Mouse (Mus musculus) A20 (cell line): ENCODE data around the gene Pheta1.
"Not testable (repeated sequence)": the region's sequence is repeated elsewhere in the genome, so short reads cannot be mapped to it uniquely, and the experiment has no call there.

ENCODE experiments used
- DNase-seq: peaks from one replicate; pipeline ENCODE4 v3.0.0-alpha.2; 2011; ENCODE audit warnings: low read depth, low spot score

Pheta1 gene

GRCm38 (mm10) chr5:121843138-121843905 lies 5.5 kb upstream of the Pheta1 start:
- DNase-seq, result peak; percentile 87

DNA sequence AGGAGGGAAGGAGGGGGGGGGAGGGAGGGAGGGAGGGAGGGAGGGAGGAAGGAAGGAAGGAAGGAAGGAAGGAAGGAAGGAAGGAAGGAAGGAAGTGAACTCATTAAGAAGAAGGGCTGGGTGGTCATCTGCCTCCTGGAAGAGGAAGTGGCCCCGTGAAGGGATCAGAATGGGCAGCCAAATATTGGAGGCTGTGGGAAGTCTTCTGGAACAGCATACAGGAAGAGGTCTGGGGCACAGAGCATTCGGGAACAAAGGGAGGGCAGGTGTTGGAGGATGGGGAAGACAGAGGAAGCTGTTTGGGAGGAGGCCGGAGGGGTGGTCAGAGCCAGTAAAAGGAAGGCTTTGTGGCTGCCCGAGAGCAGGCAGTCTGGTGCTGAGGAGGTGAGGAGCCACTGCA lies 3.4 kb upstream of the Pheta1 start:
- DNase-seq, result no peak

GRCm38 (mm10) chr5:121846322-121846721 lies 2.5 kb upstream of the Pheta1 start:
- DNase-seq, result no peak

DNA sequence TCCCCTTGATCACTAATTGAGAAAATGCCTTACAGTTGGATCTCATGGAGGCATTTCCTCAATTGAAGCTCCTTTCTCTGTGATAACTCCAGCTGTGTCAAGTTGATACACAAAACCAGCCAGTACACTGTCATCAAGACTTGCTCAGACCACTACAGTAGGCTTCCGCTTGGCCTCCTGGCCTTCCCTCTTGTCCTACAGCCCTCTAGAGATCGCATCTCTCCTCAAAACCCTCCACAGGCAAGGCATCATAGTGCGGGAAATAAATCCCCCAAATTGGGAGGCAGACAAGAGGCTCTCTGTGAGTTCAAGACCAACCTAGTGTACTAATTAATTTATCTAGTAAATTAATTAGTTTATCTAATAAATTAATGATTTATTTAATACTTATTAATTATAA lies 1.5 kb upstream of the Pheta1 start:
- not testable (repeated sequence) for DNase-seq

DNA sequence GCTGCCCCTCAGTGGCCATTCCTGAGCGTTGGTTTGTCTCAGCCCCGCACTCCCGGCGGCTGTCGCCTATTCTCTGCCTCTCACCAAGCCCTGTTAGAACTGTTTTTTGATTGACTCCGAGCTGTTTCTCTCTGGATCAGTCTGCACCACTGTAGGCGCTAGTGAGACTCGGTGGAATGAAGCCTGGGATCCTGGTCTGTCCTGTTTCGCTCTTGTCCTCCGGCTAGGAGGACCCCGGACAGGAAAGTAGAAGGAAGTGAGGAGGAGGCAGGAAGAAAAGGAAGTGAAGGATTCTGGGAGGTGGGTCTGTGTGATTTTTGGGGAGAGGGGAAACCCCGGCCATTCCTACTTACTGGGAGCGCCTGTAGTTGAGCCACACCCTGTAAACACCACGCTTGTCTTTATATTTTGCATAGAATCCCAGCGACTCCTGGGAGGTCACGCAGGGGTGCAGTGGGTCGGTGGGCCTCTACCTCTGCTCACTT lies 707 bp upstream of the Pheta1 start:
- peak; percentile 59 for DNase-seq

DNA sequence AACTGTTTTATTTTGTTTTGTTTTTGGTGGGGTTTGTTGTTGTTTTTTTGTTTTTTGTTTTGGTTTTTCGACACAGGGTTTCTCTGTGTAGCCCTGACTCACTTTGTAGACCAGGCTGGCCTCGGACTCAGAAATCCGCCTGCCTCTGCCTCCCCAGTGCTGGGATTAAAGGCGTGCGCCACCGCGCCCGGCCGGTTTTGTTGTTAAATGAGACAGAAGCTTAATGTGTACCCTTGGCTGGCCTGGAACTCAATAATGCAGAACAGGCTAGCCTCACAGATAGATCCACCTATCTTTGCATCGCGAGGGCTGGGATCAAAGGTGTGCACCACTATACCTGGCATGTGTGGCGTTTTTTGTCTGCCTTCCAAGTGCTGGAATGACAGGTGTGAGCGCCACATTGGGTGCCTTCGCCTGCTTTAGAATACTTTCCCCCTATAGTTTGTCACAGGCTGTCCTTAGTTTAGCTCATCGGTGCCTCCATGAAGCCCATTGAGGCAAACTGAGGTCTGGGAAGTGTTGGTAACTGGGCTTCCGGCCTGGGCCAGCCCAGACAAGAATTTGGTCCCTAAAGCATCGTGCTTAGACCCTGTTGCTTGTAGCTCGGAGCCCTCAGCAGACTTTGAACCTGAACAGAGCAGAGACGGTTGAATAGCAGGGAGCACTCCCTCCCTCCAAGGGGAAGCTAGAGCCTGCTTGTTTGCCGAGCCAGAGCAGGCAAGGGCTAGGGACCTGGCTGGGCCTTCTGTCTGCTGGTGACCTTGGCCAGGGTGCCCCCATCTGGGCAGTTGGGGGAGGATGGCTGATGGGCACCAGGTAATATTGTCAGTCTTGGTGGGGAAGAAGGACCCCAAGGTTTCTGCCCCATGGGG lies 930 bp downstream of the Pheta1 start:
- DNase-seq, result no peak

DNA sequence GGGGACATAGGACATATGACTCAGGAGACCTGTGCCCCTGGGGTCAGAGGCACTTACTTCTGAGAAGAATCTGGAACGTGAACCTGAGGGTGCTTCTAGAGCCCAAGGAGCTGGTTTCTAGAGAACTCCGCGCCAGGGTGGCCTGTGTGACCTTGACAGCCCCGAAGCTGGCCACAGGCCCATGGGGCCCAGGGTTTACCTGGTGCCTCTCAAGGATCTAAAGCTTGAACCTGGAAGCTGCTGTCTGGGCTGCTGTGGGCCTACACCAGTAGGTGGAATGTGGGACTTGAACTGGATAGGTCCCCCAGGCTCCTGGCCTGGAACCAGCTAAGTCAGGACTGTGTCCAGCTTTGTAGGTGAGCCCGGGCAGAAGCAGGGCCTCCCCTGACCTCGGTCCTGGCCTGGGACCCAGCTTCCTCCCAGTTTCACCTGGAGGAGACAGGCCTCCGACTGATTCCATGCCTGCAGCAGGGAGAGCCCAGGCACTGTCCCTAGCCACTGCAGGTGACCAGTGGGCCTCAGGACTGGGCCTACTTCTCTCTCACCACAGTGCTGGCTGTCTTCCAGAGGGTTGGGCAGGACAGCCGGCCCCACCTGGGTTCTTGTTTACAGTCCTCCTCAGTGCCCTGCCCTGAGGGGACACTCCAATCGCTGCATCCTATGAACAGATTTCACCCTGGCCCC lies 4.7 kb downstream of the Pheta1 start:
- no peak for DNase-seq

- DNase-seq, result no peak
These were observed 6.0 kb downstream of the Pheta1 start for GRCm38 (mm10) chr5:121854768-121855167.

- no peak for DNase-seq
These were observed 8.0 kb downstream of the Pheta1 start for GRCm38 (mm10) chr5:121856740-121857139.

DNA sequence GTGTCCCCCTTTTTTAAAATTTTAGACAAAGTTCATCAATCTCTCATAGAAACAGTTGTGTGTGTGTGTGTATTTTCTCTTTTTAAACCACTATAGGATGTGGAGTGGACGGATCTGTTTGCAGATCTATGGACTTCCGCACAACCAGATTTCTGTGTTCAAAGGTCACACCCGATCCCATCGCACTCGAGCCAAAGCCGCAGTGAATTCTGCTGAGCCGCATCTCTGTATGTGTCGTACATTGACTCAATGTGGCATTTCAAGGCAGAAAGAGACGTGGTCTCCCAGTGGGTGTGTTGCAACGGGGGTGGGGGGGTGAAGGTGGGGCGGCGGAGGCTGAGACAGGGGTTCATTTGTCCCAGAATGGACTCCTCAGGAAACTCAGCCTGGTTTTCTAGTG lies 9.6 kb downstream of the Pheta1 start:
- no peak for DNase-seq

GRCm38 (mm10) chr5:121861964-121862363 lies 13.2 kb downstream of the Pheta1 start:
- DNase-seq, result no peak

GRCm38 (mm10) chr5:121864330-121864729 lies 15.5 kb downstream of the Pheta1 start:
- DNase-seq, result no peak

- DNase-seq, result no peak
These were observed 19.2 kb downstream of the Pheta1 start for GRCm38 (mm10) chr5:121867963-121868362.

DNA sequence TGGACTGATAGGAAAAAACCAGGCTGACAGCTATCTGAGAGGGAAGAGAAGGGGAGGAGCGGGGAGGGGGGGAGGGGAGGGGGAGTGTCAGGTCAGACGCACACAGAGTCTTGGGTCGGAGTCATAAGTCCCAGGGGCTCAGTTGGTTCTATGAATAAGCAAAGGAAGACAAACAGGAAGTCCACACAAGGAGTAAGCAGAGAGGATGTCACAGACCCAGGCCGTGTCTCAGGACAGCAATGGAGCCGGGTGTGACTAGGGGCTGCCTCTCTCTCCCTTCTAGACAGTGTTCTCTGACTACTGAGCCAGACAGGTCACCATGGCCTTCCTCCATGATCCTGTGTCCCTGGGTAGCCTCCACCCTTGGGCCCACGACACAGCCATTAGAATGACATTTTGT lies 22.0 kb downstream of the Pheta1 start:
- no peak for DNase-seq

GRCm38 (mm10) chr5:121871515-121872030 lies 22.8 kb downstream of the Pheta1 start:
- no peak for DNase-seq

DNA sequence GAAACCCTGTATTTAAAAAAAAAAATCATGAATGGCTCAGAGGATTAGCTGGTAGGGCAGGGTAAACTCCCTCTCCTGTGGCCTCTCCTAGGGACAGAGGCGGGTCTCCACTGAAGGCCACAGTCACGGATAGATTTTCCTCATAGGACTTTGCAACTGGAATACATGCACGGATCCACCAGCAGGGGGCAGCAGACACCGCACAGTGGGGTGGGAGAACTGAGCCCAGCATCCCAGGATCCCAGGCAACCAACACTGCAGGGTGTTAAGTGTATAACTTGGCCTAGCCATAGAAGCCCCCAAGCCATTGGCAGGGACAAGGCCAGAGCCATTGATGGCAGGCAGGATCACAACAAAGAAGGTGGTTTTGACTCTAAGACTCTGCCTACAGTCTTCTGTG lies 23.4 kb downstream of the Pheta1 start:
- peak; percentile 64 for DNase-seq

DNA sequence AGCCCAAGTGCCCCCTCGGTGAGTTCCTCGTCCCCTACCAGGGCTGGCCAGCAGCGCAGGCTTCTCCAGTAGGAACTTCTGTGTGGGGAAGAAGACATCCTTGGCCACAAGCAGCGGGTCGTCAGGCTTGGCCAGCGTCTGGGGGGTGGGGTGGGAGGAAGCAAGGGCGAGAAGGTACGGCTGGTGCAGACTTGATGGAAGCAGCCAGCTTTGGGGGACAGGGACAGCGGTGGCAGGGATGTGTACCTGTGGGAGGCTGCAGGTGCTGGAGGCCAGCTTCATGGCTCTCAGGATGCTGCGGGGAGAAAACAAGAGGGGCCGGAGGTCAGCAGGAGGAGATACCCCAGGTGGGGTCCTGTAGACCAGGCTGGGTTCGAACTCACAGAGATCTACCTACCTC lies 26.3 kb downstream of the Pheta1 start:
- no peak for DNase-seq

DNA sequence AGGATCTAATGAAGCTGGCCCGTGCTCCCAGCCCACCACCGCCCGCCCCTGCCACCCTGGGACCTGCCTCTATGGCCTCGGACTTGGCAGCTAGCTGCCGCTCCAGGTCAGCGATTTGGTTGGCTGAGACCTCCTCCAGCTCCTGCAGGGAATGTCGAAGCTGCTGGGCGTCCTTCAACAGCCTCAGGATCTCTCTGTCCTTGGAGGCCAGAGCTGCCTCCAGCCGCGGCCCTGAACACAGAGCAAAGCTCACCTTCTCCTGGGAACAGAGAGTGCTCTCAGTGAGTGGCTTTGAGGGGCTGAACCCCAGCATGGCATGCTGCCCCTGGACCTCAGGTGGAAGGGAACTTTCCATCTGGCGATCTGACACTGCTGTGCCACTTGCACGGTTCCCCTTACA lies 28.1 kb downstream of the Pheta1 start:
- DNase-seq, result no peak

DNA sequence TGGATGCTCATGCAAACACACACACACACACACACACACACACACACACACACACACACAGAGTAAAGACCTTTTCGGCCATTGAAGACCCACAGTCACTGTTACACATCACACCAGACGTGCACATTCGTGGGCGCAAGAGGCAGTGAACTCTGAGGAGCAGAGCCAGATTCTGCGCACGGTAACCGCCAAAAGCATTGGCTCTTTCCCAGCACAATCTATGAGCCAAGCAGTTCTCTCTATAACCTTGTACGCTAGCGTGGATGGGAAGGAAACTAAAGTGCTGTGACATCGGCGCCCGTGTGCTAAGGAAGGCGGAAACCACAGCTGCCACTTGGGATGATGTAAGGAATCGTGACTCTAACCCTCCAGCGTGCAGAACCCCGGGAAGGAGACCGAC lies 29.9 kb downstream of the Pheta1 start:
- DNase-seq, result no peak

DNA sequence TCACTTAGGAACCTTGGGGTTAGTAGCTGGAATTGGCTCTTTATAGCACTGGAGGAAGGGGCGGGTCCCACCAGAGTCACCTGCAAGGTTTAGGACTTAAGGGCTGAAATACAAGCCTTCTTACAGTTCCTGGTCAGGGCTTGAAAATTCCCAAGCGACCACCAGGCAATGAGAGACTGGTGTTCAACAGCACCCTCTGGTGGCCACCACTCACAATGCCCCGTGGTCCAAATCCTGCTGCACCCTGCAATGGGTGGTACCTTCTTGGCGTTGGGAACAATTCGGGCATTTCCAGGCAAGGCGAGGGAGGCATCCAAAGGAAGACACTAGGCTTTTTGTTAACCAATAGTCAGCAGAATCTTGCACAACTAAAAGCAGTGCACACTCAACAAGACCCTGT lies 30.4 kb downstream of the Pheta1 start:
- peak; percentile 41 for DNase-seq

- DNase-seq, result no peak
These were observed 34.6 kb downstream of the Pheta1 start for GRCm38 (mm10) chr5:121883356-121883755.

- DNase-seq, result peak; percentile 37
These were observed 40.6 kb downstream of the Pheta1 start for GRCm38 (mm10) chr5:121889375-121889774.
